In genomic region chr17:70706976-70707818, GRCm38 (mm10) we compare ENCODE assay signal across 7 mouse cellular contexts.
A peak's percentile ranks its signal among the peaks of the same experiment; 100 is the strongest.
DNase-seq lines count a peak whose midpoint lies in the region; ATAC-seq and TF ChIP-seq lines count a peak whose summit lies in the region.

No protein-coding gene starts in this region.

- WGBS in embryonic facial prominence, embryonic 11.5 days: 3% methylated on average over 28 of the region's 28 CpGs
- 6% methylated on average over 28 of the region's 28 CpGs for WGBS in heart, adult 2 months
- WGBS in kidney, adult 2 months: 2% methylated on average over 28 of the region's 28 CpGs
- 2% methylated on average over 28 of the region's 28 CpGs for WGBS in limb, embryonic 12.5 days
- WGBS in midbrain, embryonic 16.5 days: 3% methylated on average over 28 of the region's 28 CpGs
- 5% methylated on average over 28 of the region's 28 CpGs for WGBS in spleen, adult 2 months

- TF ChIP-seq POLR2A in heart, adult 2 months (IDR thresholded peaks at IDR 0.05; ENCODE audit: insufficient read depth, low read depth, low read length): no peak
- no peak for TF ChIP-seq POLR2A in kidney, adult 2 months (IDR thresholded peaks at IDR 0.05; ENCODE audit: low read depth, low read length)
- TF ChIP-seq POLR2A in spleen, adult 2 months (IDR thresholded peaks at IDR 0.05; ENCODE audit: low read depth, low read length): no peak

- H3K27me3 ChIP-seq in embryonic facial prominence, embryonic 11.5 days (ENCODE audit: control insufficient read depth, insufficient read depth, low read length): no peaks in the 10 kb centered on the region
- no peaks in the 10 kb centered on the region for H3K27me3 ChIP-seq in heart, adult 2 months (ENCODE audit: control insufficient read depth, insufficient read depth, low read length)
- no peaks in the 10 kb centered on the region for H3K27me3 ChIP-seq in kidney, adult 2 months (replicated peaks; ENCODE audit: control insufficient read depth, insufficient read depth, low read length)
- H3K27me3 ChIP-seq in limb, embryonic 12.5 days: peaks cover 10% of the 10 kb centered on the region
- 0 out of 2 replicates have a peak, but pooled peaks cover 5% of the 10 kb centered on the region for H3K27me3 ChIP-seq in midbrain, embryonic 16.5 days (ENCODE audit: control insufficient read depth, insufficient read depth, low read depth, low read length)
- no peaks in the 10 kb centered on the region for H3K27me3 ChIP-seq in spleen, adult 2 months (ENCODE audit: control insufficient read depth, insufficient read depth, low read length)

- H3K79me2 ChIP-seq in heart, adult 2 months (replicated peaks; ENCODE audit: control insufficient read depth, insufficient read depth, low read length): no peaks in the 10 kb centered on the region

- peak overlapping the region; percentile 13; the same call in 1 of the 2 replicates for H3K27ac ChIP-seq in embryonic facial prominence, embryonic 11.5 days (replicated peaks; ENCODE audit: low read depth, low read length)
- H3K27ac ChIP-seq in heart, adult 2 months: no peak overlapping the region
- H3K27ac ChIP-seq in kidney, adult 2 months (ENCODE audit: insufficient read depth, low read depth, low read length): no peak overlapping the region
- H3K27ac ChIP-seq in limb, embryonic 12.5 days: no peak overlapping the region
- no peak overlapping the region for H3K27ac ChIP-seq in midbrain, embryonic 16.5 days (ENCODE audit: low read length)
- H3K27ac ChIP-seq in spleen, adult 2 months (ENCODE audit: insufficient read depth, low read length): no peak overlapping the region

- TF ChIP-seq EP300 in heart, adult 2 months (IDR thresholded peaks at IDR 0.05; ENCODE audit: insufficient read depth, low read depth, low read length): peak; percentile 82

- intact Hi-C loops in heart, adult 2 months (cut with DNase I): loop anchor here (1.0 to 10.0 kb wide), 4 partner anchors 75 to 488 kb away; partner anchors contain the start of gene Tgif1

- H3K4me1 ChIP-seq in embryonic facial prominence, embryonic 11.5 days (ENCODE audit: control insufficient read depth, insufficient read depth, low read length): peaks cover 3% of the 10 kb centered on the region; the same call in 1 of the 2 replicates
- peaks cover 1% of the 10 kb centered on the region; the same call in 1 of the 2 replicates for H3K4me1 ChIP-seq in heart, adult 2 months (ENCODE audit: control insufficient read depth, insufficient read depth, low read length)
- peaks cover 5% of the 10 kb centered on the region; the same call in 1 of the 2 replicates for H3K4me1 ChIP-seq in kidney, adult 2 months (ENCODE audit: control insufficient read depth, insufficient read depth, low read length)
- H3K4me1 ChIP-seq in limb, embryonic 12.5 days (replicated peaks): peaks cover 13% of the 10 kb centered on the region; the same call in 1 of the 2 replicates
- H3K4me1 ChIP-seq in midbrain, embryonic 16.5 days (ENCODE audit: control insufficient read depth, insufficient read depth, low read length): peaks cover 9% of the 10 kb centered on the region
- H3K4me1 ChIP-seq in spleen, adult 2 months (ENCODE audit: control insufficient read depth, insufficient read depth, insufficient read length): no peaks in the 10 kb centered on the region

- TF ChIP-seq CTCF in heart, adult 2 months (IDR thresholded peaks at IDR 0.05): peak; percentile 98
- peak; percentile 95 for TF ChIP-seq CTCF in kidney, adult 2 months (conservative IDR thresholded peaks at IDR 0.05; ENCODE audit: insufficient read depth, insufficient read length, low read depth, low read length)
- TF ChIP-seq CTCF in spleen, adult 2 months (IDR thresholded peaks at IDR 0.05; ENCODE audit: extremely low read depth, insufficient read depth, insufficient read length, insufficient replicate concordance): peak; percentile 68; the same call in 1 of the 2 replicates

- H3K4me2 ChIP-seq in embryonic facial prominence, embryonic 11.5 days (ENCODE audit: low read depth, low read length): peak overlapping the region; percentile 53
- peak overlapping the region; percentile 59 for H3K4me2 ChIP-seq in limb, embryonic 12.5 days
- peak overlapping the region; percentile 73 for H3K4me2 ChIP-seq in midbrain, embryonic 16.5 days (ENCODE audit: low read length)

- peak overlapping the region; percentile 32 for H3K9ac ChIP-seq in embryonic facial prominence, embryonic 11.5 days (replicated peaks; ENCODE audit: low read length)
- no peak overlapping the region for H3K9ac ChIP-seq in heart, adult 2 months (ENCODE audit: low read depth, low read length)
- H3K9ac ChIP-seq in limb, embryonic 12.5 days (replicated peaks): no peak overlapping the region; the same call in 1 of the 2 replicates
- H3K9ac ChIP-seq in midbrain, embryonic 16.5 days (ENCODE audit: low read depth, low read length): peak overlapping the region; percentile 54; the same call in 1 of the 2 replicates

- no peaks in the 10 kb centered on the region for H3K36me3 ChIP-seq in embryonic facial prominence, embryonic 11.5 days (replicated peaks; ENCODE audit: control insufficient read depth, insufficient read depth, low read depth, low read length)
- no peaks in the 10 kb centered on the region for H3K36me3 ChIP-seq in heart, adult 2 months (ENCODE audit: control insufficient read depth, insufficient read depth, low read length)
- H3K36me3 ChIP-seq in kidney, adult 2 months (ENCODE audit: control insufficient read depth, insufficient read depth, low read length): no peaks in the 10 kb centered on the region
- no peaks in the 10 kb centered on the region for H3K36me3 ChIP-seq in limb, embryonic 12.5 days
- no peaks in the 10 kb centered on the region for H3K36me3 ChIP-seq in midbrain, embryonic 16.5 days (ENCODE audit: control insufficient read depth, insufficient read depth, low read length)
- H3K36me3 ChIP-seq in spleen, adult 2 months (ENCODE audit: control insufficient read depth, insufficient read depth, low read length): no peaks in the 10 kb centered on the region

- H3K4me3 ChIP-seq in embryonic facial prominence, embryonic 11.5 days (ENCODE audit: low read depth, low read length): 0 out of 2 replicates have a peak overlapping the region, but pooled peaks have one; percentile 14
- H3K4me3 ChIP-seq in heart, adult 2 months: peak overlapping the region; percentile 15; the same call in 1 of the 2 replicates
- no peak overlapping the region for H3K4me3 ChIP-seq in kidney, adult 2 months (ENCODE audit: insufficient read depth, low read depth, low read length)
- peak overlapping the region; percentile 23 for H3K4me3 ChIP-seq in limb, embryonic 12.5 days (replicated peaks)
- H3K4me3 ChIP-seq in midbrain, embryonic 16.5 days (ENCODE audit: low read depth, low read length): peak overlapping the region; percentile 34
- no peak overlapping the region for H3K4me3 ChIP-seq in spleen, adult 2 months (ENCODE audit: extremely low read depth, insufficient read depth, insufficient read length)

- ATAC-seq in embryonic facial prominence, embryonic 11.5 days (replicated peaks; ENCODE audit: insufficient number of reproducible peaks, low FRiP score, low TSS enrichment, low read depth): peak; percentile 72
- ATAC-seq in limb, embryonic 12.5 days (ENCODE audit: insufficient number of reproducible peaks, insufficient read depth, low FRiP score, low TSS enrichment, low read depth): peak; percentile 60; the same call in 1 of the 2 replicates
- peak; percentile 82 for ATAC-seq in midbrain, embryonic 16.5 days

- DNase-seq in adrenal gland, postnatal 10 days: peak; percentile 90
- peak; percentile 93 for DNase-seq in embryonic facial prominence, embryonic 11.5 days (ENCODE audit: low spot score)
- DNase-seq in heart, adult 2 months: peak; percentile 79 to 86
- DNase-seq in kidney, adult 2 months: peak; percentile 88
- peak in 1 of 2 experiments; percentile 49 for DNase-seq in spleen, adult 2 months (ENCODE audit: low read depth in 1 of 2, low spot score in 2 of 2)

- no peaks in the 10 kb centered on the region for H3K9me3 ChIP-seq in embryonic facial prominence, embryonic 11.5 days (replicated peaks; ENCODE audit: control insufficient read depth, low read length)
- H3K9me3 ChIP-seq in limb, embryonic 12.5 days: no peaks in the 10 kb centered on the region
- no peaks in the 10 kb centered on the region for H3K9me3 ChIP-seq in midbrain, embryonic 16.5 days (replicated peaks; ENCODE audit: control insufficient read depth, low read length, poor library complexity, severe bottlenecking)

Comparison
In these comparisons a context has a peak if more than half of its experiments do, and no peak if none do; other contexts are left out.
1. H3K4me3 ChIP-seq: peak in embryonic facial prominence, embryonic 11.5 days (single experiment), heart, adult 2 months (single experiment), limb, embryonic 12.5 days (single experiment) and midbrain, embryonic 16.5 days (single experiment); none in kidney, adult 2 months (single experiment) and spleen, adult 2 months (single experiment).
2. H3K9ac ChIP-seq: peak in embryonic facial prominence, embryonic 11.5 days (single experiment) and midbrain, embryonic 16.5 days (single experiment); none in heart, adult 2 months (single experiment) and limb, embryonic 12.5 days (single experiment).
3. Peak in every context shown above with its lines, with median percentiles within 50 percentile points of each other: ATAC-seq, H3K4me2 ChIP-seq and CTCF ChIP-seq.